Mouse (Mus musculus): ENCODE measurements at regions not wholly inside any gene's neighbourhood (a gene's known extent, or its start where the extent isn't known, plus 50 kb on each side); places are given as distances from the start of the nearest gene placed in this dataset.

GRCm38 (mm10) chr8:32959326-32960064 lies 469.0 kb upstream of the 5930422O12Rik start:
- TF ChIP-seq CTCF (IDR thresholded peaks at IDR 0.05) (no peak), EP300 (IDR thresholded peaks at IDR 0.05) (no peak)
